Mouse (Mus musculus): ENCODE results near the gene Tbc1d17. TPM values are rescaled to one million over a fixed set of nuclear protein-coding genes. Genes with fewer than 3 reads are reported as not detected.

Gene Tbc1d17
- polyA plus RNA-seq, 2 experiments from 2014 or later, result 64.8 to 85.3 TPM

Other genes starting within 250 kb of the Tbc1d17 start
- not detected for gene Myh14, start 178.2 kb downstream of the Tbc1d17 start, polyA plus RNA-seq (2017; shearing (Covaris generic))
- gene Izumo2, start 140.3 kb downstream of the Tbc1d17 start, polyA plus RNA-seq (2017; shearing (Covaris generic)), result not detected
- gene Vrk3, start 100.7 kb downstream of the Tbc1d17 start, polyA plus RNA-seq (2017; shearing (Covaris generic)), result 10 to 100 TPM; 79.6 to 97.6 TPM
- under 1 TPM; 0.16 to 0.63 TPM for gene Zfp473, start 98.0 kb downstream of the Tbc1d17 start, polyA plus RNA-seq (2017; shearing (Covaris generic))
- 10 to 100 TPM; 27.3 to 57.8 TPM for gene Nup62, start 33.0 kb downstream of the Tbc1d17 start, polyA plus RNA-seq (2017; shearing (Covaris generic))
- 1 to 10 TPM; 1.9 to 3.6 TPM for gene Il4i1, start 32.7 kb downstream of the Tbc1d17 start, polyA plus RNA-seq (2017; shearing (Covaris generic))
- gene Atf5, start 32.4 kb downstream of the Tbc1d17 start, polyA plus RNA-seq (2017; shearing (Covaris generic)), result under 1 TPM; 0.19 to 0.35 TPM
- 1 to 10 TPM; 1.2 to 3.1 TPM for gene Akt1s1, start 88 bp downstream of the Tbc1d17 start, polyA plus RNA-seq (2017; shearing (Covaris generic))
- 10 to 100 TPM; 45.0 to 74.3 TPM for gene Pnkp, start 8.1 kb upstream of the Tbc1d17 start, polyA plus RNA-seq (2017; shearing (Covaris generic))
- gene Ptov1, start 20.7 kb upstream of the Tbc1d17 start, polyA plus RNA-seq (2017; shearing (Covaris generic)), result 1 to 10 TPM; 1.1 to 3.9 TPM
- gene Med25, start 43.6 kb upstream of the Tbc1d17 start, polyA plus RNA-seq (2017; shearing (Covaris generic)), result 10 to 100 TPM in 1 of 2 experiments, 1 to 10 TPM in 1; 9.1 to 10.9 TPM
- 10 to 100 TPM in 1 of 2 experiments, 1 to 10 TPM in 1; 9.2 to 17.5 TPM for gene Fuz, start 47.0 kb upstream of the Tbc1d17 start, polyA plus RNA-seq (2017; shearing (Covaris generic))
- 1 to 10 TPM; 6.2 to 7.4 TPM for gene Ap2a1, start 80.4 kb upstream of the Tbc1d17 start, polyA plus RNA-seq (2017; shearing (Covaris generic))
- gene Tsks, start 94.1 kb upstream of the Tbc1d17 start, polyA plus RNA-seq (2017; shearing (Covaris generic)), result not detected
- gene Cpt1c, start 125.8 kb upstream of the Tbc1d17 start, polyA plus RNA-seq (2017; shearing (Covaris generic)), result under 1 TPM; 0.36 to 0.92 TPM
- 100 to 1,000 TPM in 1 of 2 experiments, 10 to 100 TPM in 1; 39.7 to 114 TPM for gene Prmt1, start 137.5 kb upstream of the Tbc1d17 start, polyA plus RNA-seq (2017; shearing (Covaris generic))
- gene Irf3, start 148.6 kb upstream of the Tbc1d17 start, polyA plus RNA-seq (2017; shearing (Covaris generic)), result 100 to 1,000 TPM; 117 to 147 TPM
- 10 to 100 TPM; 23.6 to 30.1 TPM for gene Bcl2l12, start 149.6 kb upstream of the Tbc1d17 start, polyA plus RNA-seq (2017; shearing (Covaris generic))
- 1 to 10 TPM; 7.0 to 9.3 TPM for gene Scaf1, start 167.3 kb upstream of the Tbc1d17 start, polyA plus RNA-seq (2017; shearing (Covaris generic))
- gene Rras, start 168.9 kb upstream of the Tbc1d17 start, polyA plus RNA-seq (2017; shearing (Covaris generic)), result 1 to 10 TPM; 2.0 to 3.9 TPM
- gene Prr12, start 203.8 kb upstream of the Tbc1d17 start, polyA plus RNA-seq (2017; shearing (Covaris generic)), result 10 to 100 TPM; 10.8 to 10.9 TPM
- gene Nosip, start 213.3 kb upstream of the Tbc1d17 start, polyA plus RNA-seq (2017; shearing (Covaris generic)), result 100 to 1,000 TPM; 158 to 199 TPM
- 1 to 10 TPM; 1.7 to 2.8 TPM for gene Prrg2, start 213.6 kb upstream of the Tbc1d17 start, polyA plus RNA-seq (2017; shearing (Covaris generic))
- 10 to 100 TPM in 1 of 2 experiments, 1 to 10 TPM in 1; 7.6 to 66.3 TPM for gene Rcn3, start 243.1 kb upstream of the Tbc1d17 start, polyA plus RNA-seq (2017; shearing (Covaris generic))

Data from CD4-positive, CD25-positive, alpha-beta regulatory T cell, adult 4 months (primary cell).